Mouse (Mus musculus) urinary bladder, adult 2 months (tissue): ENCODE results near the gene Fam131c. TPM values are rescaled to one million over a fixed set of nuclear protein-coding genes. Genes with fewer than 3 reads are reported as not detected.

Source experiments
- DNase-seq: peaks from one replicate; pipeline ENCODE4 v3.0.0; 2022; ENCODE audit warnings: low spot score
- polyA plus RNA-seq: library from polyadenylated mRNA; depleted of rRNA; stranded (reverse); fragments of >200 nt; gene quantifications from 2 replicates; pipeline ENCODE4 v1.2.3, GENCODE M21; 2012

Gene Fam131c
- polyA plus RNA-seq, 1 experiment, result 0.28 TPM

DNA sequence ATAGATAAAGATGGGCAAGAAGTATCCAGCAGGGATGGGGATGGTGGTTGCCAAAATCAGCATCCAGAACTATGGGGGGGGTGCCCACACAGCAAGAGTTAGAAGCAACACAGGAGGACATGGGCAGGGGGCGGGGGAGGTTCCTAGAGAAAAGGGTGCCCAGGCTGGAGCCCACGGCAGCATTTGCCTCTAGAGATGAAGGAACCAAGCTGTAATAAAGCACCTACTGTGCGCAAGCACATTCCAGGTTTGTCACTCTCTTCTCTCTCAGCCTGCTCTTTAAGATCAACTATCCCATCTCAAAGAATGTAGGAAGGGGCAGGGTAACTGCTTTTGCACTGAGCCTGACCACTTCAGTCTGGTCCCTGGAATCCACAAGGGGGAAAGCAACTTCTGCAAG is 40.6 kb downstream of the Fam131c start:
- DNase-seq, result no peak

DNA sequence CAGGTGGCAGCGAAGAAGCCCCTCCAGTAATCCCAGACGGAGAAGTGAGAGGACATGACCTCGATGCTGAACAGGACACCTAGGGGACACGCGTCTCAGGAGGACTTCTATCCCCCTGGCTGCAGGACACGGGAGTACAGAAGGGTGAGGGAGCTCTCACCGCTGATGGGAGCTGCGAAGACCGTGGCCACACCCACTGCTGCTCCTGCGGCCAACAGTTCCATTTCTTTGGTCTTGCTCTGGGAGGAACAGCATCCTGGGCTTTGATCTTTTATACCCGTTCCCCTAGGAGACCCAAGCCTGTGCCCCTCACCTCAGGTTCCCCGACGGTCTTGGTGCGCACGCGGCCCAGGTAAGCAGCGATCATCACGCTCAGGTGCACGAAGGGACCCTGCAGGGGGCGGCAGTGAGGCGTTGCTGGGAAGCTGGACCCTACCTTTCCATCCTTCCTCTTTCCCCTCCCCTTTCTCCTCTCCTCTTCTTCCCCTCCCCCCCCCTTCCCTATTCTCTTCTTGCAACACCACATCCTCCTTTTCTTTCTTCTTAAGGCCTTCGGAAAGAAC is 43.5 kb downstream of the Fam131c start:
- no peak for DNase-seq

GRCm38 (mm10) chr4:141415924-141416323 is 47.9 kb downstream of the Fam131c start, which contains the start of gene Clcnkb:
TSS of gene Clcnkb (minus strand) at chr4:141416014.
- no peak for DNase-seq

DNA sequence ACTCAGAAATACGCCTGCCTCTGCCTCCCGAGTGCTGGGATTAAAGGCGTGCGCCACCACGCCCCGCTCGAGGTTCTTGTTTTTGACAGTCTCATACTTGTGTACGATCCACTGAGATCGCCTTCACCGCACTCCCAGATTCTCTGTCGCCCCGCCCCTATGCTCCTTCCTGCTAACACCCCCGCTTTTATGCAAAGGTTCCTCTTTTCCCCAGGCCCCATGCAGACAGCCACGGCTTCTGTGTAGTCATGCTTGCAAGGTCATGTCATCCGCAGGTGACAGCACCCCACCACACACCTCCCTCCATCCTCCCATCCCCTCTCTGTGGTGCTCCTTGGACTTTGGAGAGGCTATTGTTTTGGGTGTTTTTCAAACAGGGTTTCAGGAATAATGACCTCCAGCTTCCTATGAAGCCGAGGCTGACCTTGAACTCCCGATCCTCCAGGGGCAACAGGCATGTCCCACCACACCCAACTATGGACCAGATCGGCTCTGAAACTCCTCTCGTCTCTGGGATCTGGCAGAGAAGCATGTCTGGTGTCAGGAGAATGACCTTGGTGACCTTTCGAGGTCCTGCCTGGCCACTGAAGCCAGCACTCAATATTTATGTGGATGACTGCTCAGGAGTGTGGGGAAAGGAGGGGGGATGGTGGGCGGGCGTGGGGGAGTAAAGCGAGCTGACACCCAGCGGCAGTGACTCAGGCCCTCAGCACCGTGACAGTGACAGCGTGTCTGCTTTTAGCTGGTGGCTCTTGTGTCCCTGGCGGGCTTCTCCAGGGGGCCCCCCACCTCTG is 51.6 kb downstream of the Fam131c start:
- DNase-seq, result no peak

DNA sequence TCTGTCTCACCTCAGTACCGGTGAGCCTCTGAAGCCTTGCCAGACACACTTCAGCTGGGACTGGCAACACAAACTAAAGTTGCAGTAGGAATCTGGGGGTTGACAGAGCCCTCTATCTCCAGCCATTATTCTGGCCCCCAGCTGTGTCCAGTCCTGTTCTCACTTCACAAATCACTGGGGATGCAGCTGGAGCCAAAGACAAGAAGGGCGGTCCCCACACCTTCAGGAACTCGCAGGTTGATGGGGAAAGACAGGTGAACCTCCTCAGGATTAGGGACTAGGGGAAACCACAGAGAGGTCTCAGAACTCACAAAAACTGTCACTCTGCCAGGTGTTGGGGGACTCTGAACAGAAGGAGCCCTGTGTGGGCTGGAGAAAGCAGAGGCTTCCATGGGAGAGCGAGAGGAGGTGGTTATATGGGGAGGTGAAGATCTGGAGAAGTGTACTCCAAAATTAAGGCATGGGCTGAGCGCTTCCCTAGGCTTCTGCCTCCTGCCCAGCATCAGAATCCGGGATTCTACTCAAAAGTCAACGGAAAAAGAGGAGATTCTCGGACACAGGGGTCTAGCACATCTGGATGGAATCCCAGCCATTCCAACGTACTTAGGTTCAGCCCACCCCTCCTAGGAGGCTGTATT is 52.3 kb downstream of the Fam131c start, which contains the start of gene Hspb7:
Hspb7 (plus strand) TSS at position 588 of the 638 bp plus-strand sequence.
- DNase-seq, result no peak

- DNase-seq, result no peak
Observed at GRCm38 (mm10) chr4:141420886-141421285, 52.9 kb downstream of the Fam131c start.

GRCm38 (mm10) chr4:141421423-141421822 is 53.4 kb downstream of the Fam131c start:
- no peak for DNase-seq

DNA sequence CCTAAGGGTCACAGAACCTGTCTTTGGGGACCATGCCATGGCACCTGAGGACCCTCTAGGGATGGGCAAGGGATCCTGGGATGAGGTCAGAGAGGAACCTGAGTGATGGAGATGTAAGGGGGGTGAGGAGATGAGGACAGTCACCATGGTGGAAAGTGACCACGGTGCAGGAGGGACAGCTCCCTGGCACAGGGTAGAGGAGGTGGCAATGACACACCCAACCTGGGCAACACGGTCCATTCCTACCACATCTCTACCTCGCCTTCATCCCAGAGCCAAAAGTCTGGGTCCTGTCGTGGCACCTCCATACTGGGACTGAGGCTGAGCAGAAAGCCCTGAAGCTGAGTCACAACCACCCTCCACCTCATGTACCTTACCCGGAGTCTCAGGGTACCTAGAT is 54.8 kb downstream of the Fam131c start:
- no peak for DNase-seq

DNA sequence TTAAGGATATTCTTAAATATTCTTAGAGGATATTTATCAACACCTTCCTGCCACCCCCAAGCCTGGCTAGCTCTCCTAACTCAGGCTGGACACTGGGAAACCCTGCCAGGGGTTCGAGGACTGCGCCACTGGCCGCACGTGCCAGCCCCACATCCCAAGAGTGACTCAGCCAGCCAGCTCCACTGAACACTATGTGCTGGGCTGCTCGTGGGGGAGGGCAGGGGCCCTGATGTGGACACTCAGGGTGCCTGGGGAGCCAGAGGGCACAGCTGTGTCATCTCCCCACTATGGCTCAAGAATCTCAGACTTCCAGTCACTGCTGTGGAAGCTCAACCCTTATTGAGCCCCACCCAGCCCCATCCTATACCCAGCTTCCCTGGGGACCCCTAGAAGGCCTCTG is 55.3 kb downstream of the Fam131c start:
- no peak for DNase-seq

DNA sequence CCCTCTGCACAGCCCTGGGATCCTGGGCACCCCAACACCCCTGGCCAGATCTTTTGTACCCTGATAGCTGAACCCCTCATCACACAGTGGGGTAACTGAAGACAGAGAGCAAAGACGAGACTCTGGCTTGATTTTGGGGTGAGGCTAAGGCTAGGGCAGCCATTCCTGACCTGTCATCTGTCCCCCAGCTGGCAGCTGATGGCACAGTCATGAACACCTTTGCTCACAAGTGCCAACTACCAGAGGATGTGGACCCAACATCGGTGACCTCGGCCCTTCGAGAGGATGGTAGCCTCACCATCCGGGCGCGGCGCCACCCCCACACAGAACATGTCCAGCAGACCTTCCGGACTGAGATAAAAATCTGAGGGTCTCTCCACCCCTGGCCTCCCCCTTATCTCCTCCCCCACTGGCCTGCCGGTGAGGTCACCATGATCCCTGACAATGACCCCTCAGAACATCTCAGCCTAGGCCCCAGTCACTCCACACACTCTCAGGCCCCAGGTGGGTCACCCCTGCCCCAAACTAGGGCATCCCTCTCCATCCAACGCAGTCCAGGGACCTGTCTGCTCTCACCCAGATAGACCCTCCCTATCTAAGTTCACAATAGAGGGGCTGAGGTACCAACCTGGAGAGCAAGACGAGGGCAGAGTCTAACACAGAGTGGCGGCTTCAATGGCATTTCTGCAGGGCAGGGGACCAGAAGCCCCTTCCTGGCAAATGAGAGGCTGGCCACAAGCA is 55.8 kb downstream of the Fam131c start:
- no peak for DNase-seq

GRCm38 (mm10) chr4:141425484-141426479 is 57.8 kb downstream of the Fam131c start:
- no peak for DNase-seq

DNA sequence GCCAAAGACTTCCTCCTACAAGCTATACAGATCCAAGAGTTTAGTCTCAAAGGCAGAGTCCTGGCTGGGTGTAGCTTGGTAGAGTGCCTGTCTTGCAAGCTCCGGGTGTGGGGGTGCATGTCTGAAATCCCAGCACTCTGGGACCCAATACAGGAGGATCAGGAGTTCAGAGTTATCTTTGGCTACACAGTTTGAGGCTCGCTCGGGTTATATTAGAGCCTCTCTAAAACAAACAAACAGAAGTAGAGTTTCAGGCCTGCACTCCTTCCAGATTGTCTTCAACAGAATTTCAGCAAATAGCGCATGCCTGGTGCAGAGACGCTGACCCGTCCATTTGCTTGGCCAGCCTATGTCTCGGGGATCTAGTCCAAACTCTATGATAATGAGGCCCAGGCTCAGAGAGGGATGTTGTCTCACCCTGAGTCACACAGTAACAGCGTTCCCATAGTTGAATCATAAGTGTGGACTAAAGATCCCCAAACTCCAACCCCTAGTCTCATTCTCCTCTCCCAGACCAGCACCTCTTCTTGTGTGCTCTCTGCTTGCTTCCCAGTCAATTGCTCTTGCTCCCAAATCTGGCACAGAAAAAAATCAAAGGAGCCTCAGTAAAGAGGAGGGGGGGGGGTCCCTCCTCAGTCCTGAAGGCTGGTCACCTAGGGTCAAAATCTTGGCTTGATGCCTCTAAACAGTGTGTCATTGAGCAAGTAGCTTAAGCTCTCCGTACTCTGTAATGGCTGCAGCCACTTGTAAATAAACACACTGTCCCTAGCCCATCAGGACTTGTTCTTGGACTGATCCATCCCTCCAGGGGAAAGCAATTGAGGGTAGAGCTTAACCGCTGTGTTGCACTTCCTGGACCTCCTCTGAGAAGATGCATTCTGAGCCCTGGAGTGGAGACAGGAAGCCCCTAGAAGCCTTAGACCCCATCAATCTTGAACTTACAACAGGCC is 59.1 kb downstream of the Fam131c start:
- no peak for DNase-seq

DNA sequence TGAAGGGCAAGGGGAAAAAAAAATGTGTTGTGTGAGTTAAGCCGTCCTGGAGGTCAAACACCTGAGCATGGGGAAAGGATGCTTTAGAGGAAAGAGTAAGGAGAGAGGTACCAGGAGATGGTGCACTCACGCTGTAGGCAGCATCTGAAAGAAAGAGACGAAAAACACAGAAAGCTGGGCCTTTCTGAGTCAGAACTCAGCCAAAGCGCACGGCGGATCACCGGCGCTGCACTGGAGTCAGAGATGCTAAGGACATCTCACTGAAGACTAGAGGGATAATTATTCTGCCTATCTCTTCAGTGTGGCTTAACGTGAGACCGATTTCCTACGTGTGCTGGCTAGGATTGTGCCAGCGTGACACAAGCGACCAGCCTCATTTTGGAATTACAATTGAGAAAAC is 59.9 kb downstream of the Fam131c start:
- DNase-seq, result no peak

DNA sequence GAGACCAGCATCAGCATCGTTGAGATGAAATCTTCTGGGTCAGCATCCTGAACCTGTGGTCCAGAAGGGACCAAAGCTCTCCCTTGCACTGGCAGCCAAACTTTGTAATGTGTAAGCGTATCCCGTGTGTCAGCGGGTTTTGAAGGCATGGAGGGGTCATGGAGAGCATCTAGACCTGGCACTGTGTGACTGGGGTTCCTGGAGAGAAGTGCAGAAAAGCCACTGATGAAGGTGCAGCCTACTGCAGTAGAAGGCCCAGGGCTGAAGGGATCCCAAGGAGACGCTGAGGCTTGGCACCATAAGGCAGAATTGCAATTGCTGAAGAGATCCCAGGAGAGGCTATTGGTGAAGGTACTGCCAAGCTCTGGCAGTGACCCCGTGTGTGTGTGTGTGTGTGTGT is 61.4 kb downstream of the Fam131c start:
- DNase-seq, result no peak

GRCm38 (mm10) chr4:141429847-141430246 is 61.8 kb downstream of the Fam131c start:
- no peak for DNase-seq

GRCm38 (mm10) chr4:141430997-141431396 is 63.0 kb downstream of the Fam131c start:
- DNase-seq, result no peak

DNA sequence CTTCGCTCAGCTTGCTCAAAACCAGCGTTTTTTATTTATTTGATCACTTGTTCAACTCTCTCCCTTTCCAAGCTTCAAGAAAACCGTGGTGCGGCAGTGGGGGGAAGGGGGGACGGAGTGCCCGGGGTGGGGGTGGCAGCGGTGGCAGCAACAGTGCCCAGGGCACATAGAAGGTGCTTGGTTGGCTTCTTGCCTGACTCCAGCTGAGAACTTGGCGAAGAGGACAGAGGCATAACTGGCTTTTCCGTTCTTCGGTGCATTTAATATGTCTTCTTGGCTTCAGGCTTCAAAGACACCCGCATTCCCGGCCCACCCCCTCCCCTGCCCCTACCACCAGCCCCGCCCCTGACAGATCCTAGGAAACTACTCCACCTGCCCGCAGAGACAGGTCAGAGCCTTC is 64.6 kb downstream of the Fam131c start:
- no peak for DNase-seq

GRCm38 (mm10) chr4:141433191-141433590 is 65.2 kb downstream of the Fam131c start:
- DNase-seq, result no peak
